Mouse (Mus musculus) right cerebral cortex, postnatal 10 days (tissue): ENCODE measurements around the gene Kctd14.

Source experiments
- DNase-seq, 2 experiments: peaks; one replicate each; pipeline ENCODE4 v3.0.0; 2021; ENCODE audit warnings: low spot score in 2 of 2

Kctd14 gene

DNA sequence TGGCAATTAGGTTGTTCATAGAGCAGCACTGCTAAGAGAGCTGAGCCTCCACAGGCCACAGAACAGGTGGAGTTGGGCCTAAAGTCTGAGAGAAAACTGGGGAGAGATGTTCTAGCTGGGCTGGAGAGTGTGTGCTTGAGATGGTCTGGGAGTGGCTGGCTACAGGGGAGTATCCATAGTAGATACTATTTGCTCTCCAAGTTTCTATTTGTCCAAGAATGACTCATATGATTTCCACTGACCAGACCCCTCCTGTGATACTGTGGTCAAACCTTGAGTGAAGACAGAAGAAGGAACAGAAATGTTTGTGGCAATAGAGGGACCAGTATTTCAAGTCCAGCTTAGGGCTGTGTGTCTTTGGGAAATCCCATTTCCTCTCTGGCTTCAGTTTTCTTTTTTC, 12.1 kb upstream of the Kctd14 start:
- DNase-seq, result no peak

- DNase-seq, result peak; percentile 97 to 98
Observed at GRCm38 (mm10) chr7:97446171-97446925, 4.8 kb upstream of the Kctd14 start.

GRCm38 (mm10) chr7:97447050-97447531, 4.0 kb upstream of the Kctd14 start:
- DNase-seq, result peak; percentile 51 to 63

GRCm38 (mm10) chr7:97452196-97452595, 1.1 kb downstream of the Kctd14 start:
- no peak for DNase-seq

DNA sequence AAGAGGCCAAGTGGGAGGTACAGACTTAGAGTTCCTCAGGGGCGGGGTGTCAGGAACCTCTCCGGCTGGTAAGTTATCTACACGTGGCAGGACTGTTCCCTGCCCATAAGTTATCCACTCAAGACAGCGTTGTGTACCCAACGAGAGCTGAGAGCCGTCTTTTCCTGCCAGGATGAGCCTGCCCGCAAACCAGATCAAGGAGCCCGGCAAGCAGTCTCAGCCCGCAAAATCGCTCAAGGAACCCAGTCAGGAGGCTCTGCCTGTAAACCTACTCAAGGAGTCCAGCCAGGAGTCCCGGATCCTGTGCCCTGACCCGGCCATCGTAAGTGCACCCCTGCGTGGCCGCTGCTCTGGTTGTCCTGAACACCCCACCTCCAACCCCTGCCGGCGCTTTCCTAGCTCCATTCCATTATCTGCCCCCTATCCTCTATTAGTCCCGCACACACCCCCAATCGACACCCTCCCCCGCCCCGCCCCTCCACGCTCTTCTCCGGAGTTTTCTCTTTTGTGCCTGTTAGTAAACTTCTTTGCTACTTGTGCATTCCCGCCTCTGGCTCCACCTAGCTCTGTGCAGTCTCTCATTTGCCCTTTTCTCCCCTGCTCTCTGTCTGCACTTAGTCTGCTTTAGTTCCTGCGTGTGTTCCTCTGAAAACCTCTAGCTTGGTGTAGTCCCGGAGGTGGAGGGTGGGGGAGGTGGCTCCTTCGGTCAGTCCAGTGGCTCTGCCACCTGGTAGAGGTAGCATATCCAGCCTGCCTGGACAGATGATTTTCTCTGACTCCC, 2.2 kb downstream of the Kctd14 start:
- DNase-seq, result no peak

DNA sequence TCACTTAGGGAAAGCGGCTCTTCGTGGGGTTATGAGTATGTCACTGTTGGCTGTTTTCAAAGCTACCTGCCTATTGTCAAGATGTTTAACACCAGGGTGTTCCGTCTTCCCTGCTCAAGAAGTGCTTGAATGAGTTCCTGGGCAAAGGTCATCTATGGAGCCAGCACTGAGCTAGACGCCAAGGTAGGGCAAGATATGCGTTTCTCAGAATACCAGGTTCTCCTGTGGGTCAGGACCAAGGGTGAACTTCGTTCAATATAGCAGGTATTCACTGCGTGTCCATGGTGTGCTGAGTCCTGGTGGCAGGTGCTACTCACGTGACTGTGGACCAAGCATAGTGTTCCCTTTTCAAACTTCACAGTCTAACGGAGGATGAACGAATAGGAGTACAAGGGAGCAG, 3.7 kb downstream of the Kctd14 start:
- no peak for DNase-seq

GRCm38 (mm10) chr7:97455577-97455976, 4.5 kb downstream of the Kctd14 start:
- no peak for DNase-seq

DNA sequence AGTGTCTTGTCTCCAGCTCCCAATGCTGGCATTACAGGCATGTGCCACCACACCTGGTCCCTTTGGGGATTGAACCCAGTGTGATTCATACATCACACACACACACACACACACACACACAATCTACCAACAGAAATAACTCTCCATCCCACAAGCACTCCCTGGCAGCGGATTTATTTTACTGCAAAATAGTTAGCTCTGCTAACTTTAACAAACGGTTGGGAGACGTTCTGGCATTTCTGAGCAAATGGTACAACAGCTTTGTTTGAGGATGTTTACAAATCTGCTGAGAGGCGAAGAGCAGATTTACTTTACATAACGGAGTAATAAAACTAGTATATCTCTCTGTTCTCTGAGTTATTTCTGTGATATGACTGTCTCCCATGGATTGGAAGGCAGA, 21.9 kb downstream of the Kctd14 start:
- DNase-seq, result peak; percentile 51 to 58

- DNase-seq, result no peak
Observed at GRCm38 (mm10) chr7:97479349-97479748, 28.2 kb downstream of the Kctd14 start.

- no peak for DNase-seq
Observed at GRCm38 (mm10) chr7:97480290-97480689, 29.2 kb downstream of the Kctd14 start.

GRCm38 (mm10) chr7:97480821-97481339, 29.8 kb downstream of the Kctd14 start, which contains the start of gene Ints4:
Ints4 (plus strand) TSS chr7:97480956.
- peak; percentile 96 to 97 for DNase-seq

GRCm38 (mm10) chr7:97483378-97483777, 32.3 kb downstream of the Kctd14 start:
- DNase-seq, result no peak

GRCm38 (mm10) chr7:97491157-97491556, 40.0 kb downstream of the Kctd14 start:
- no peak for DNase-seq

- DNase-seq, result peak in 1 of 2 experiments; percentile 30
Observed at GRCm38 (mm10) chr7:97492420-97492819, 41.3 kb downstream of the Kctd14 start.

DNA sequence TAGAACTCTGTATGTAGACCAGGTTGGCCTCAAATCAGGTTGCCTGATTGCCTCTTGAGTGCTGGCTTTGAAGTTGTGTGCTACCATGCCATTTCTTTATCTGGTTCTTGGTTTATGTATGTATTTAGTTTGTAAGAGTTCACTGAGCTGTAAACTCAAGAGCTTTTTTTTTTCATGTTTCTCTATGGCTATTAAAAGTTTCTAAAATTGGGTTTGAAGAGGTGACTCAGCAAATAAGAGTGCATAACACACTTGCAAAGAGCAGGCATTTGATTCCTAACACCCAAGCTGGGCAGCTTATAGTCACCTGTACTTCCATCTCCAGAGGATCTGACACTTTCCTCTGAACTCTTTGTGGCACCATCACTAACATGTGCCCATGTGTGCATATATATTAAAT, 43.9 kb downstream of the Kctd14 start:
- no peak for DNase-seq

DNA sequence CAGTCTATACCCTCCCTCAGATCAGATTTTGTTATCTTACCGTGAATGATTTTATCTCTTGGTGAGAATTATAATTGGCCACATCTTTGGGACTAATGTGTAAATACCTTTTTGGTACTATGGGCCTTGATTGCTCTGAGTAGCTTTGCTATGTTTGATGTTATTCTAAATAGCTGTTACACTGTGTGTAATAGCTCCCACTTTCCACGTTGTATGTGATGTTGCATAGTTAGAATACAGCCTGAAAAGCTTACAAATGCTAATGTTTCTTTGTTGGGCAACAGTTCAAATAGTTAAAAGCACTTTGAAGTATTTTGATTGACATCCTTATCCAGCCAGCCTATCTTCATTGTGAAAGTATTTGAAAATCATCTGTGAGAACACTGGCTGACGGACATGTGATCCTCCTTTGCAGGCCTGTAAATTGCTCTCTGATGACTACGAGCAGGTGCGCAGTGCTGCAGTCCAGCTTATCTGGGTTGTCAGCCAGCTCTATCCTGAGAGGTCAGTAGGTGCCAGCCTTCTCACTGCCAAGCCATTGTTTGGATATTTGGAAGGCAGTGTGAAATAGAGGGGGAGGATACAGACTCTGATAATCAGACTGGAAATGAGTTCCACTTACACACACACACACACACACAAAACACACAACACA, 49.6 kb downstream of the Kctd14 start:
- peak in 1 of 2 experiments; percentile 29 for DNase-seq
